Mouse (Mus musculus) thymus, adult 2 months (tissue): ENCODE measurements at regions not wholly inside any gene's neighbourhood (a gene's known extent, or its start where the extent isn't known, plus 50 kb on each side); places are given as distances from the start of the nearest gene placed in this dataset.

Experiments
- DNase-seq: peaks from one replicate; pipeline ENCODE4 v3.0.0; 2021
- H3K27ac ChIP-seq: fragments of 200-500 bp; 2 replicates; pipeline ENCODE4 v1.5.1; 2012; ENCODE audit warnings: low read length, control low read depth; ENCODE audit not compliant: control insufficient read depth, insufficient read depth
- H3K27me3 ChIP-seq: fragments of 200-500 bp; 2 replicates; pipeline ENCODE4 v1.6.1; 2012; ENCODE audit warnings: mild to moderate bottlenecking, low read length, moderate library complexity, mixed read lengths; ENCODE audit not compliant: control insufficient read depth, insufficient read depth
- H3K36me3 ChIP-seq: fragments of 200-500 bp; 2 replicates; pipeline ENCODE4 v1.6.1; 2012; ENCODE audit warnings: mild to moderate bottlenecking, low read length, moderate library complexity; ENCODE audit not compliant: control insufficient read depth, insufficient read depth
- H3K4me1 ChIP-seq: fragments of 200-500 bp; replicated peaks from 2 replicates; pipeline ENCODE4 v1.6.1; 2012; ENCODE audit warnings: low read length; ENCODE audit not compliant: control insufficient read depth, insufficient read depth
- H3K4me3 ChIP-seq: fragments of 200-500 bp; 2 replicates; pipeline ENCODE4 v1.5.1; 2012; ENCODE audit warnings: mild to moderate bottlenecking, low read length, control low read depth, moderate library complexity; ENCODE audit not compliant: control insufficient read depth, insufficient read depth
- CTCF ChIP-seq: fragments of 200-500 bp; IDR thresholded peaks from 2 replicates; pipeline ENCODE4 v1.5.1; 2012; ENCODE audit warnings: mild to moderate bottlenecking, control low read depth, low read length, moderate library complexity, borderline replicate concordance; ENCODE audit not compliant: control insufficient read depth, poor library complexity, insufficient read depth; ENCODE audit errors: extremely low read depth
- POLR2A ChIP-seq: fragments of 200-500 bp; IDR thresholded peaks from 2 replicates; pipeline ENCODE4 v1.6.1; 2012; ENCODE audit warnings: mild to moderate bottlenecking, low read length, control low read depth, moderate library complexity; ENCODE audit not compliant: control insufficient read depth, poor library complexity, insufficient read depth; ENCODE audit errors: extremely low read depth
- WGBS: fragments of 180-500 bp; shearing (Covaris S2); methylation state at CpG from one replicate; pipeline ENCODE4 v1.1.7; 2018; 5-methylcytosine and 5-hydroxymethylcytosine counted together

DNA sequence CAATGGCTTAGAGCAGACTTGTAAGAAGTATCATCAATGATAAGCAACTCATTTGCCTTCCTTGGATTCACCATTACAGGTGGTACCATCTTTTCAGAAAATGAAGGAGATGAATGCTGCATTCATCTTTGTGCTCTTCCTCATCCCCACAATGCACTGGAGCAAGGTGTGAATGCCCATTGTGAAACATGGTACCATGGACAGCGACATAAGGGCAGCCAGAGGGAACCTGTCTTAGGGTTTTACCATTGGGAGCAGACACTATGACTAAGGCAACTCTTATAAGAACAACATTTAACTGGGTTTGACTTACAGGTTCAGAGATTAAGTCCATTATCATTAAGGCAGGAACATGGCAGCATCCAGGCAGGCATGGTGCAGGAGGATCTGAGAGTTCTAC, 60.1 kb upstream of the Kcnj6 start:
- no peaks in the 10 kb centered on the region for H3K36me3 ChIP-seq
- H3K4me3 ChIP-seq: no peak overlapping the region
- no peaks in the 10 kb centered on the region for H3K4me1 ChIP-seq
- no peak overlapping the region for H3K27ac ChIP-seq
- DNase-seq: no peak
- H3K27me3 ChIP-seq: no peaks in the 10 kb centered on the region
- no peak for TF ChIP-seq POLR2A
- no peak for TF ChIP-seq CTCF
- WGBS: 31% methylated on average over 1 of the region's 1 CpGs

DNA sequence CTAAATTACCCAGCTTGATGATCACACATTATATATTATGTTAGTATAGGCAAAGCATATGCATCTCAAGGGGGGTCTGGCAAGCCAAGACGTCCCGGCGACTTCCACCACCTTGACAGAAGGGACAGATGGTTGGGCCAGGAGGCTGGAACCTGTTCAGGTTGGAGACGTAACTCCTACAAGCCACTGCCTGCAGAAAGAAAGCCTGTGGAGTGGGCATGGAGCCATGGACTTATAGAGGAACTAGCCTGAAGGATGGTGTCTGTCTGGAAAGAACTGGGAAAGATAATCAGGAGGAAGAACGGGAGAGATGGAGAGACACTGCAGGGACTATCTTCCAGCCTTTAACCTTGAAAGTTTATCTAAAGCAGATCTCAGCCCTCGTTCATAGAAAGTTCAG, 66.9 kb upstream of the Kcnj6 start:
- no peaks in the 10 kb centered on the region for H3K27me3 ChIP-seq
- WGBS: 91% methylated on average over 6 of the region's 6 CpGs

GRCm38 (mm10) chr16:95066687-95067086, 69.2 kb upstream of the Kcnj6 start:
- Histone ChIP-seq H3K4me1 (no peaks in the 10 kb centered on the region), H3K4me3 (no peak overlapping the region), H3K36me3 (no peaks in the 10 kb centered on the region), H3K27me3 (no peaks in the 10 kb centered on the region), H3K27ac (no peak overlapping the region)
- 90% methylated on average over 3 of the region's 3 CpGs for WGBS
- no peak for TF ChIP-seq CTCF
- no peak for TF ChIP-seq POLR2A
- DNase-seq: no peak

More for the DNA sequence above, 66.9 kb upstream of the Kcnj6 start:
- Histone ChIP-seq H3K4me1 (no peaks in the 10 kb centered on the region), H3K4me3 (no peak overlapping the region), H3K36me3 (no peaks in the 10 kb centered on the region), H3K27ac (no peak overlapping the region)
- no peak for DNase-seq
- TF ChIP-seq CTCF (no peak), POLR2A (no peak)

- TF ChIP-seq POLR2A (no peak), CTCF (no peak)
- no peak for DNase-seq
- Histone ChIP-seq H3K27ac (no peak overlapping the region), H3K4me1 (no peaks in the 10 kb centered on the region), H3K27me3 (no peaks in the 10 kb centered on the region), H3K4me3 (no peak overlapping the region), H3K36me3 (no peaks in the 10 kb centered on the region)
- WGBS: 76% methylated on average over 6 of the region's 6 CpGs
These were observed 95.1 kb upstream of the Kcnj6 start for GRCm38 (mm10) chr16:95092471-95093221.

DNA sequence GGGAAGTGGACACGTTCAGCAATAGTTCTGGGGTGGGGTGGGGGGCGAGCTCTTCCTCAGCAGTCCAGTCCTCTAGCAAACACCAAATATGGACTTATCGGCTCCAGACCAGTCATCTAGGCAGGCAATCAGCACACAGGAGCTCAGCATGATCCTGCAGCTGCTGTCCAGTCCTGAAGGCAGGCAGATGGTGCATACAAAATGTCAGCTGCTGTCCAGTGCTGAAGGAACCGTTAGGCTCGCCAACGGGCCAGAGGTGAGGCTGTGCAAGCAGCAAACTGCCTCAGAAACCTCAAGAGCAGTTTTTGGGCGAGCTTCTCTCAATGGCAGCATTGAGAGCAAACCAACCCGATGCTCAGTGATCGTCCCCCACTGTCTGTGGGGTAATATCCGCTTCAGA, 96.3 kb upstream of the Kcnj6 start:
- Histone ChIP-seq H3K4me3 (no peak overlapping the region), H3K36me3 (no peaks in the 10 kb centered on the region), H3K4me1 (no peaks in the 10 kb centered on the region), H3K27me3 (no peaks in the 10 kb centered on the region), H3K27ac (no peak overlapping the region)
- WGBS: 36% methylated on average over 10 of the region's 10 CpGs
- no peak for DNase-seq
- no peak for TF ChIP-seq POLR2A
- no peak for TF ChIP-seq CTCF

DNA sequence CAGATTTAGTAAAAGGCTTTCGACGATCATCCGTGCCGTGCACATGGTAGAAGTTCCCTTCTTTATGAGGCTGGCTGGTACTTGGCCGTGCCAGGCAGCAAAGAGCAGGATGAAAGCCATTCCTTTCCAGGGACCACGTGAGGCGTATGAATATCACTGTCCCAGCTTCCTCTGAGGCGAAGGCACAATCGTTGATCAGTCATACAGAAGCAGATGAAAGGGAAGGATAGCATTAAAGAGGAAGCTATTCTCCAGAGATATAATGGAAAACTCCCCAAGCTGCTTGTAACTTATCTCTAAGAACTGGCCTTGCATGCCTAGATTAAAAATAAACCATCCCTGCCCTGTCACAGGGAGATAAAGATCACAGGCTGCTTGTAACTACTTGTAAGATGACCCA, 103.5 kb upstream of the Kcnj6 start:
- TF ChIP-seq CTCF: no peak
- no peak for TF ChIP-seq POLR2A
- no peaks in the 10 kb centered on the region for H3K27me3 ChIP-seq
- H3K4me1 ChIP-seq: no peaks in the 10 kb centered on the region
- H3K27ac ChIP-seq: no peak overlapping the region
- H3K4me3 ChIP-seq: no peak overlapping the region
- no peak for DNase-seq
- 63% methylated on average over 9 of the region's 9 CpGs for WGBS
- no peaks in the 10 kb centered on the region for H3K36me3 ChIP-seq

- Histone ChIP-seq H3K4me3 (no peak overlapping the region), H3K4me1 (no peaks in the 10 kb centered on the region), H3K27ac (no peak overlapping the region), H3K27me3 (no peaks in the 10 kb centered on the region), H3K36me3 (no peaks in the 10 kb centered on the region)
- no peak for TF ChIP-seq POLR2A
- no peak for TF ChIP-seq CTCF
- DNase-seq: no peak
- WGBS: 81% methylated on average over 8 of the region's 8 CpGs
These were observed 120.0 kb upstream of the Kcnj6 start for GRCm38 (mm10) chr16:95117531-95117930.
